Mouse (Mus musculus) lung, embryonic 15.5 days (tissue): Measurements from ENCODE around the gene Il18bp. TPM values are rescaled to one million over a fixed set of nuclear protein-coding genes. Genes with fewer than 3 reads are reported as not detected.
"Not testable (repeated sequence)": the region's sequence is repeated elsewhere in the genome, so short reads cannot be mapped to it uniquely, and the experiment has no call there.

ENCODE experiments used
- ATAC-seq: fragments of 200-750 bp; cut with Nextera tagmentation; 2 replicates; pipeline ENCODE4 v1.8.0; 2017; ENCODE audit warnings: moderate number of reproducible peaks, borderline replicate concordance; ENCODE audit not compliant: low FRiP score, low TSS enrichment; ENCODE audit errors: extremely low read depth
- H3K27ac ChIP-seq: fragments of 300-500 bp; sonication (generic); 2 replicates; pipeline ENCODE4 v1.5.1; 2015; ENCODE audit warnings: moderate library complexity, mild to moderate bottlenecking, inconsistent platforms
- H3K27me3 ChIP-seq: fragments of 300-500 bp; sonication (generic); 2 replicates; pipeline ENCODE4 v1.6.1; 2015; ENCODE audit warnings: inconsistent platforms
- H3K36me3 ChIP-seq: fragments of 300-500 bp; sonication (generic); 2 replicates; pipeline ENCODE4 v1.6.1; 2015; ENCODE audit warnings: inconsistent platforms
- H3K4me1 ChIP-seq: fragments of 300-500 bp; sonication (generic); 2 replicates; pipeline ENCODE4 v1.6.1; 2015; ENCODE audit warnings: inconsistent platforms
- H3K4me2 ChIP-seq: fragments of 300-500 bp; sonication (generic); 2 replicates; pipeline ENCODE4 v1.6.1; 2015; ENCODE audit warnings: inconsistent platforms, mild to moderate bottlenecking, moderate library complexity
- H3K4me3 ChIP-seq: fragments of 300-500 bp; sonication (generic); 2 replicates; pipeline ENCODE4 v1.5.1; 2015; ENCODE audit warnings: mild to moderate bottlenecking, inconsistent platforms
- H3K9ac ChIP-seq: fragments of 300-500 bp; sonication (generic); 2 replicates; pipeline ENCODE4 v1.6.1; 2015; ENCODE audit warnings: inconsistent platforms
- H3K9me3 ChIP-seq: fragments of 300-500 bp; sonication (generic); 2 replicates; pipeline ENCODE4 v1.6.1; 2016; ENCODE audit warnings: inconsistent platforms
- WGBS: fragments of 180-500 bp; shearing (Covaris S2); methylation state at CpG from one replicate; pipeline ENCODE4 v1.1.7; 2015; 5-methylcytosine and 5-hydroxymethylcytosine counted together
- polyA plus RNA-seq: library from polyadenylated mRNA; unstranded; fragments of >200 nt; fragmentation: Nextera tagmentation; extraction: Ambion mirVana; gene quantifications from 2 replicates; pipeline ENCODE4 v1.2.1, GENCODE M21; 2015

The Il18bp gene
- polyA plus RNA-seq, 1 experiment from 2014 or later: 2.2 TPM

DNA sequence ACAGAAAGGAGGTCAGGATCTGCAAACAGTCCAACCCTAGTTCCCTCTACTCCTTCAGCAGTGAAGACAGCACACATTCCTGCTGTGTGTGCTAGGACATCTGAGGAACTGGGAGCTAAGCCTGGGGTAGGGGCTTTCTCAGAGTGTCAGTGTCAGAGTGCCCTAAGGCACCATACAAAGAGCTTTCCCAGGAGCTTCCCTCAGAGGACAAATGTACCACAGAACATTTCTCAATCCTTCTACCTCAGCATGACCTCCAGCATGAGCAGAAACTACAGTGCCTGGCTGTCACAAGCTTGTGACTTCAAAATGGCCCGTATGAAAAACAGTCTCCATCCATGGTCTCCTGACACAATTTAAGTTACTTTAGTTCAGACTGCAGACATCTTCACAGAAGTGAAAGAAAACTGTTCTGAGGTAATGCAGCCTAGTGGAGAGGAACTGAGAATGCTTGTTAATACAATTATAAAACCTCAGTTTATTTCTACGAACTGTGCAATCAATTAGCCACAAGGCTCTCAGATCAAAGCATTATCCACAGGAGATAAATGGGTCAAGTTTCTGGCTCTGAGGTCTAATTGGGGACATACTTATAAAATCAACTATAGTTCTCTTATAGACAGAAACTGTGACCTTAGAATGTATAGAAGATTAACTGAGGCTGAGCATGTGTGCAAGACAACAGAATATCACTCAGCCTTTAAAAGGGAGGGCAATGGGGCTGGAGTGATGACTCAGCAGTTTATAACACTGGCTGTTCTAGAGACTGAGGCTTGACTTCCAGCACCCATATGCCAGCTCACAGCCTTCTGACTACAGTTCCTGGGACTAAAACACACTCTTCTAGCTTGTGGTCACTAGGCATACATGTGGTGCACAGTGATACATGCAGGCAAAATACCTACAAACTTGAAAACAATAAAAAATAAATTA is 7.0 kb upstream of the Il18bp start:
- Histone ChIP-seq H3K4me3 (no peak overlapping the region), H3K36me3 (peaks cover 63% of the 10 kb centered on the region), H3K4me1 (no peaks in the 10 kb centered on the region), H3K27me3 (no peaks in the 10 kb centered on the region), H3K9me3 (no peaks in the 10 kb centered on the region), H3K4me2 (no peak overlapping the region), H3K9ac (no peak overlapping the region), H3K27ac (no peak overlapping the region)
- ATAC-seq: no peak
- 87% methylated on average over 2 of the region's 2 CpGs for WGBS

DNA sequence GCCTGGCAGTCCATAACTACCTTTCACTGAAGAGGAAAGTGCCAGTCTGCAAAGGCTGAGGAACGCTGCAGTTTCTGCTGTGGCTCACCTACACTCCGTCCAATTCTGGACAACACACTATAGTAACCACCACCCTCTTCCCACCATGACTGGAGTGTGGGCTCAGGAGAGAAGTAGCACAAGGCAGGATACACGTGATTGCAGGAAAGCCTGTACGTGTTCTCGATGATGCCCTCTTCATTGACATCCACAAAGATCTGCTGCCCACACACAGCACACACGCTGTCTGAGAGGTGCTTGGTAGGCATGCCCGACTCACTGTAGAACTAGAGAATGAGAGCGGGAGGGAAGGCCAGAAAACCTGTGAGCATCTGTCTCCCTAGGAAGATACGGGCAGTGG is 5.3 kb upstream of the Il18bp start:
- peaks cover 61% of the 10 kb centered on the region for H3K36me3 ChIP-seq
- no peak for ATAC-seq
- H3K4me1 ChIP-seq: no peaks in the 10 kb centered on the region
- H3K27ac ChIP-seq: no peak overlapping the region
- no peak overlapping the region for H3K4me3 ChIP-seq
- H3K4me2 ChIP-seq: no peak overlapping the region
- H3K9ac ChIP-seq: no peak overlapping the region
- WGBS: 90% methylated on average over 9 of the region's 9 CpGs
- H3K9me3 ChIP-seq: no peaks in the 10 kb centered on the region
- H3K27me3 ChIP-seq: no peaks in the 10 kb centered on the region

DNA sequence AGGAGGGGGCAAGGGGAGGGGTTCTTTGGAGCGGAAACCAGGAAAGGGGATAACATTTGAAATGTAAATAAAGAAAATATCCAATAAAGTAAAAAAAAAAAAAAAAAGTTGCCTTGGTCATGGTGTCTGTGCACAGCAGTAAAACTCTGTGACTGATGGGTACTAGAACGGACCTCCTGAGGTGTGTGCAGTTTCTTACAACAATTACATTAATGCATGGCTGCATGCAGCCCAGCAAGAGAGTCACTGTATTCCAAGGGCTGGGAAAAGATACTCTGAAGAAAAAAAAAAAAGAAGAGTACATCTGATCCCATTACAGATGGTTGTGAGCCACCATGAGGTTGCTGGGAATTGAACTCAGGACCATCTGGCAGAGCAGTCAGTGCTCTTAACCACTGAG is 2.4 kb upstream of the Il18bp start:
- H3K36me3 ChIP-seq: peaks cover 70% of the 10 kb centered on the region
- not testable (repeated sequence) for H3K27me3 ChIP-seq, ATAC-seq, H3K9me3 ChIP-seq, H3K4me1 ChIP-seq, H3K4me2 ChIP-seq, H3K4me3 ChIP-seq, H3K27ac ChIP-seq, H3K9ac ChIP-seq
- 87% methylated on average over 2 of the region's 2 CpGs for WGBS

DNA sequence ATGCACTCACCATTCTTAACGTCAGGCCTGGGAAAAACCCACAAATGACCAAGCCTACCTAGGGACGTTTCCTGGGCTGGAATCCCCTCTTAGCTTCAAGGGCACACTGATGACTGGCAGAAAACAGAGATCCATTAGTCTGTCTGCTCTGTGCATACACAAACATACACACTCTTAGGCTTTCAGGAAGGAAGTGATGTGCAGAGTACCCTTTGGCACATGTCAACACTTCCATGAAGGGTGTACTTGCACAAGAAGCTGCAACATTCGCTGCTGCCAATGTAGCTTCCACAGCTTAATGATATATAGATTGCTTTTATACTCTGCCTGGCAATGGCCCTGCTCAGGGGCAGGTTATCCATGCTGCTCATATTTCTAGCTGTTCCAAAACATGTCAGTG is 872 bp upstream of the Il18bp start:
- Histone ChIP-seq H3K27ac (no peak overlapping the region), H3K9ac (no peak overlapping the region), H3K9me3 (no peaks in the 10 kb centered on the region), H3K4me3 (no peak overlapping the region), H3K27me3 (no peaks in the 10 kb centered on the region), H3K36me3 (peaks cover 76% of the 10 kb centered on the region), H3K4me1 (no peaks in the 10 kb centered on the region), H3K4me2 (no peak overlapping the region)
- ATAC-seq: no peak
- 51% methylated on average over 3 of the region's 3 CpGs for WGBS

DNA sequence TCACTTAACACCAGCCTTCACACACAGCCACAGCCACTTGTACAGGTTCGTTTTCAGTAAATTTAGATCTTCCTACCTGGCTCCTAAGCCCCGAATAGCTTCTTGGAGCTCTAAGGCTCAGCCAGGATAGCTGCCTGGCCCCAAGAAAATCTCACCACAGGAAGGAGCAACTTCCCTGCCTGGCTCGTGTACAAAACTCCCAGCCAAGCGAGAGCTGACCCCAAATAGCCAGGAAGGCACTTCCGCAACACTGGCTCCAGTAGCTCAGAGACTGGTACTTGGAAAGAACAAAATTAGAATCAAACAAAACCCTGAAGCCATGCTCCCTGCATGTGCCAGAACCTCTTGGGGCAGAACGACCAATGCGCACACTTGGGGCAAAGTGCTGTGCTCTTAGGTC is 456 bp downstream of the Il18bp start:
- Histone ChIP-seq H3K4me1 (no peaks in the 10 kb centered on the region), H3K9me3 (no peaks in the 10 kb centered on the region), H3K36me3 (peaks cover 79% of the 10 kb centered on the region), H3K4me2 (no peak overlapping the region), H3K9ac (no peak overlapping the region), H3K27me3 (no peaks in the 10 kb centered on the region), H3K4me3 (no peak overlapping the region), H3K27ac (no peak overlapping the region)
- WGBS: 75% methylated on average over 7 of the region's 7 CpGs
- ATAC-seq: no peak

DNA sequence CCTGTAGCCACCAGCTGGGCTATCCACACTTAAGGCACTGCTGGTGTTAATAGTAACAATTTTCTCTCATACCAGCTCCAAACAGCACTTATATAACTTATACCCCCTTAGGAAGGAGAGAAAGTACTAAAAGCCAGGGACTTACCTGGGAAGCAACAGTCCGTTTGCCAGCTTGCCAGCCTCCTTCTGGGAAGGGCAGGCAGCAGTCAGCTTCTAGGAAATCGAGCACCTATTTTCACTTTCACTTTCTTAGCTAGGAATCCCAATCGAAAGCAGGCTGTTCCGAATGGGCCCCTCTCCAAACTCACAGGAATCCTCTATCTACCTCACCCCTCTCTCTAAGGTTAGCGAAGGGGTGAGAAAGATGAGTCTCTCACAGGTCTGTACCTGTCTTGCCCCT is 1.0 kb downstream of the Il18bp start:
- no peak overlapping the region for H3K4me2 ChIP-seq
- no peaks in the 10 kb centered on the region for H3K27me3 ChIP-seq
- no peak overlapping the region for H3K4me3 ChIP-seq
- H3K27ac ChIP-seq: no peak overlapping the region
- H3K36me3 ChIP-seq: peaks cover 79% of the 10 kb centered on the region
- H3K9me3 ChIP-seq: no peaks in the 10 kb centered on the region
- ATAC-seq: no peak
- WGBS: 76% methylated on average over 5 of the region's 5 CpGs
- H3K4me1 ChIP-seq: no peaks in the 10 kb centered on the region
- no peak overlapping the region for H3K9ac ChIP-seq

DNA sequence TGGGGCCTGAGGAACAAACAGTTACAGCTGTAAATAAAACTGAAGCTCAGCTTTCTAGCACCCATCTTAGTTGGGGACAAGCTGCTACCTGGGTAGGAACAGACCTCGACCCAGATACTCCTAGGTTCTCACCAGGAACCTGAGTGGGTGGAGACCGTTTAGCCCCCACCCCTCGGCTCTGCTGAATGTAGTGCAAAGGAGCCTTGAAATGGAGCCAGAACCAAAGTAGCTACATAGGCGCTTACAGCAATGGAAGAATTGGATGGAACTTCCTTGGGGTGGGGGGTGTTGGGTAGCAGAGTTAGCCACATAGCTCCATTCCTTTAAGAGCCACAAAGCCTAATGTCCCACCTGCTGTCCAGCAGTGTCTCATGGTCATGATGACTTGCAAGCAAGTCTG is 1.6 kb downstream of the Il18bp start:
- WGBS: 83% methylated on average over 4 of the region's 4 CpGs
- Histone ChIP-seq H3K36me3 (peaks cover 79% of the 10 kb centered on the region), H3K9ac (no peak overlapping the region), H3K27me3 (no peaks in the 10 kb centered on the region), H3K4me1 (no peaks in the 10 kb centered on the region), H3K4me2 (no peak overlapping the region), H3K9me3 (no peaks in the 10 kb centered on the region), H3K4me3 (no peak overlapping the region), H3K27ac (no peak overlapping the region)
- no peak for ATAC-seq

DNA sequence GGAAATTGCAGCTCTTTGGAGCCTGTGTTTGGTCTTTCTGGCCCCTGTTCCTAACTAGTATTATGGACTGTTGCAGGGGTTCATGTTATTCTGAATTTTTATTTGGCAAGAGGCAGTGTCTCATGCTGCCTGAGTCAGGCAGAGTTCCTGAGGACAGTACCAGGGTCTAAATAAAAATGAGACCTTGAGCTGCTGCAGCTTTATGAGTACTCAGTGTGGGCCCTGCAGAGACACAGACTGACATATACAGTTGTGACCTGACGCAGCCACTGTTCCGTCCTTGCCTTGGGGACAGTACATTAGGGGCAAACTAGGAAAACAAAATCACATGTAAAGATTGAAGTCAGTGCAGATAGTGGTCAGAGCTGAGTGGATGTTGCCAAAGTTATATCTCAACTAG is 3.5 kb downstream of the Il18bp start:
- H3K27me3 ChIP-seq: no peaks in the 10 kb centered on the region
- peaks cover 83% of the 10 kb centered on the region for H3K36me3 ChIP-seq
- WGBS: 90% methylated on average over 2 of the region's 2 CpGs
- no peak overlapping the region for H3K4me3 ChIP-seq
- no peaks in the 10 kb centered on the region for H3K4me1 ChIP-seq
- no peak overlapping the region for H3K9ac ChIP-seq
- ATAC-seq: no peak
- H3K9me3 ChIP-seq: no peaks in the 10 kb centered on the region
- H3K4me2 ChIP-seq: no peak overlapping the region
- no peak overlapping the region for H3K27ac ChIP-seq

DNA sequence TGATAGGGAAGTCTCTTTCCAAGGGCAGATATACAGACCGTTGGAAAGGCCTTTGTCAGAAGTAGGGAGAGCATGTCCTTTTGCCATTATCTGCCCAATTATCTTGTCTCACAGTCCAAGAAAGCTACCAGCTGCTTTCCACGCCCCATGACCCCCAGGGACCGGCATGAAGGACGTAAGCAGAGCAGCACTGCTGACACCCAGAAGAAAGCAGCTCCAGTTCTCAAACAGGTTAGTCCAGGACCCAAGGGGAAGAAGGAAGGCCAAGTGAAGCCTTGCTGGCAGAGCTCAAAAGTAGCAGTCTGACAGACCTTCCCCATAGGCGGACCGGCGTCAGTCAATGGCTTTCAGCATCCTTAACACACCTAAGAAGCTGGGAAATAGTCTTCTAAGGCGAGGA is 5.1 kb downstream of the Il18bp start:
- Histone ChIP-seq H3K9me3 (no peaks in the 10 kb centered on the region), H3K9ac (no peak overlapping the region), H3K27me3 (no peaks in the 10 kb centered on the region), H3K4me3 (no peak overlapping the region), H3K27ac (no peak overlapping the region), H3K4me1 (no peaks in the 10 kb centered on the region), H3K4me2 (no peak overlapping the region), H3K36me3 (peaks cover 93% of the 10 kb centered on the region)
- ATAC-seq: no peak
- WGBS: 90% methylated on average over 8 of the region's 8 CpGs

DNA sequence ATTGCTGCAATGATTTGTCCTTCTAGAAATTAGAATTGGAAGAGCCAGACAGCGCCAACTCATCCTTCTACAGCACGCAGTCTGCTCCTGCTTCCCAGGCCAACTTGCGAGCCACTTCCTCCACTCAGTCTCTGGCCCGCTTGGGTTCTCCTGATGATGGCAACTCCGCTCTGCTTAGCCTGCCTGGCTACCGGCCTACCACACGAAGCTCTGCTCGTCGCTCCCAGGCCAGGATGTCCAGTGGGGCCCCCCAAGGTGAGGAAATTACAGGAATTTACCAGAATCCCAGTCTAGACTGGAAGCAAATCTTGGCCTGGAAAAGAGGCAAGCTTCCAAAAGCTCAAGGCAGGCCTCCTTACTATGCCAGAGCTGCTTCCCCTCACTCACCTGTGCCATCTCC is 6.6 kb downstream of the Il18bp start:
- H3K4me1 ChIP-seq: no peaks in the 10 kb centered on the region
- no peaks in the 10 kb centered on the region for H3K9me3 ChIP-seq
- H3K36me3 ChIP-seq: peaks cover 98% of the 10 kb centered on the region
- H3K27me3 ChIP-seq: no peaks in the 10 kb centered on the region
- H3K4me2 ChIP-seq: no peak overlapping the region
- no peak for ATAC-seq
- no peak overlapping the region for H3K4me3 ChIP-seq
- H3K9ac ChIP-seq: no peak overlapping the region
- no peak overlapping the region for H3K27ac ChIP-seq
- WGBS: 91% methylated on average over 9 of the region's 9 CpGs

DNA sequence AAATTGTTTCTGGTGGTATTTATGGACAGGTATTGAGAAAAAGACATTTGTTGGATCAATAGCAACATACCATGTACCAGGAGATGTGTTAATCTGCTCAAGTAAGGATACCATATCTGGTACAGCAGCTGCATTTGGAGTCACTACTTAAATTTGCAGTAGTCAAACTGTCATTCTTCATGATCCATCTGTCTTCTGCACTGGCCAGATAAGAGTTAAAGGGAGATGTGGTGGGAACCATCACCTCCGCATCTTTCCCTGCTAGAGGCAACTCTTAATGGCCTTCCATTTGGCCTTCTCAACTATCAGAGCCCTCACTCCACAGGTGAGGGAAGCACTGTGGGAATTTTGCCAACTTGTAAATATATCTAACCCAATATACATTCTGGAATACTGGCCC is 12.0 kb downstream of the Il18bp start:
- Histone ChIP-seq H3K27me3 (no peaks in the 10 kb centered on the region), H3K4me2 (no peak overlapping the region), H3K36me3 (peaks cover 95% of the 10 kb centered on the region), H3K27ac (no peak overlapping the region), H3K4me3 (no peak overlapping the region), H3K9me3 (no peaks in the 10 kb centered on the region), H3K4me1 (no peaks in the 10 kb centered on the region), H3K9ac (no peak overlapping the region)
- 82% methylated on average over 1 of the region's 1 CpGs for WGBS
- no peak for ATAC-seq

DNA sequence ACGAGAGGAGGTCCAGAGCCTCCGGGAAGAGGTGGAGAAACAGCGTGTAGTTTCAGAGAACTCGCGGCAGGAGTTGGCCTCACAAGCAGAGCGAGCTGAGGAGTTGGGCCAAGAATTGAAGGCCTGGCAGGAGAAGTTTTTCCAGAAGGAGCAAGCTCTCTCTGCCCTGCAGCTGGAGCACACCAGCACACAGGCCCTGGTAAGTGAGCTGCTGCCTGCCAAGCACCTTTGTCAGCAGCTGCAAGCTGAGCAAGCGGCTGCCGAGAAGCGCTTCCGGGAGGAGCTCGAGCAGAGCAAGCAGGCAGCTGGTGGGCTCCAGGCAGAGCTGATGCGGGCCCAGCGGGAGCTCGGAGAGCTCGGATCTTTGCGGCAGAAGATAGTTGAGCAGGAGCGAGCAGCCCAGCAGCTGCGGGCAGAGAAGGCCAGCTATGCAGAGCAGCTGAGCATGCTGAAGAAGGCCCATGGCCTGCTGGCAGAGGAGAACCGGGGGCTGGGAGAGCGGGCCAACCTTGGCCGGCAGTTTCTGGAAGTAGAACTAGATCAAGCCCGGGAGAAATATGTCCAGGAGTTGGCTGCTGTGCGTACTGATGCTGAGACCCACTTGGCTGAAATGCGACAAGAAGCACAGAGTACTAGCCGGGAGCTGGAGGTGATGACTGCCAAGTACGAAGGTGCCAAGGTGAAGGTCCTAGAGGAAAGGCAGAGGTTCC is 17.4 kb downstream of the Il18bp start:
- peaks cover 96% of the 10 kb centered on the region for H3K36me3 ChIP-seq
- H3K4me2 ChIP-seq: no peak overlapping the region
- no peak overlapping the region for H3K9ac ChIP-seq
- no peak for ATAC-seq
- WGBS: 86% methylated on average over 26 of the region's 26 CpGs
- no peak overlapping the region for H3K4me3 ChIP-seq
- no peaks in the 10 kb centered on the region for H3K27me3 ChIP-seq
- peaks cover 6% of the 10 kb centered on the region; the same call in 1 of the 2 replicates for H3K4me1 ChIP-seq
- H3K27ac ChIP-seq: no peak overlapping the region
- H3K9me3 ChIP-seq: no peaks in the 10 kb centered on the region
